Mouse (Mus musculus): ENCODE measurements around the gene Galr2. TPM values are rescaled to one million over a fixed set of nuclear protein-coding genes. Genes with fewer than 3 reads are reported as not detected.

Galr2 gene
- polyA plus RNA-seq, 1 experiment from 2014 or later: 0.47 TPM

GRCm38 (mm10) chr11:116254627-116255026, 26.1 kb upstream of the Galr2 start:
- H3K9ac ChIP-seq: no peak overlapping the region
- H3K9me3 ChIP-seq: no peaks in the 10 kb centered on the region
- H3K27ac ChIP-seq: no peak overlapping the region
- H3K27me3 ChIP-seq: no peaks in the 10 kb centered on the region
- 89% methylated on average over 9 of the region's 9 CpGs for WGBS
- no peak overlapping the region for H3K4me2 ChIP-seq (replicated peaks)
- no peaks in the 10 kb centered on the region for H3K4me1 ChIP-seq
- H3K36me3 ChIP-seq: peaks cover 92% of the 10 kb centered on the region
- H3K4me3 ChIP-seq: no peak overlapping the region
- no peak for ATAC-seq (ENCODE audit: insufficient number of reproducible peaks, insufficient read depth, low FRiP score, low TSS enrichment)

DNA sequence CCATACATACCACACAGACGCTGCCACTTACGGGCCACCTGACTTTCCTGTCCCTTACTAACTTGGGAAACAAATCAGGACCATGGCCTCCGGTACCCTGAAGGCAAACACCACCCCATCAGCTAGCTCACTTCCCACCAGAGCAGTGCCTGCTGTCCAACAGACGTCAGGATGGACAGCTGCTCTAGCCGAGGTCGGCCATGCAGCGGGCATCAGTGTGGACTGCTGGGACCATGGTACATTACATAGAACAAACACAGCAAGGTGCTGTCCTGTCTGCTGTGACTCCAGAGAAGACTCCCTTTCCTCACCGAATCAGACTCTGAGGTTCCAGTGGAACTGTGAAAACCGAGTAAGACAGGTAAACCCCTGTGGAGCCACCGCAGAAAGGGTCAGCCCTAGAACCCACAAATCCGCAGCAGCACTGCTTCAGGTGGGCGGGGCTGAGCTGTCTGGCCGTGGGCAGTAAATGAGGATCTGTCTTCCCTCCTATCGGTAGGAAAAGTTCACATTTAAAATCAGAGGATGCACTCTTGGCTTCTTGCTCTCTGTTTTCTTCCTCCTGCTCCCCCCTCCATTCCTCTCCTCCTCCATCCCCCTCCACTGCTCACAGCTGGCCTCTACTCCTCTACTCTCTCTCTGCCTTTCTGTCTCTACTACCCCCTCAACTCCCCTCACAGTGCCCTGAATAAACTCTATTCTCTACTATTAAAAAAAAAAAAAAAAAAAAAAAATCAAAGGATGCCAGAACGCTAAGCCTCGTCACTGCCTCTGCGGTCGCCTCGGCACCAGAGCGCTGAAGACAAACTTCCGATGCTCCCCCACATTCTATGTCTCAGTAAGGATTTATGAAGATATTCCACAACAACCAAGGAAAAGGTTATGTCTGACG, 25.4 kb upstream of the Galr2 start:
- ATAC-seq (ENCODE audit: insufficient number of reproducible peaks, insufficient read depth, low FRiP score, low TSS enrichment): no peak
- no peak overlapping the region for H3K9ac ChIP-seq
- H3K27ac ChIP-seq: no peak overlapping the region
- H3K36me3 ChIP-seq: peaks cover 92% of the 10 kb centered on the region
- no peak overlapping the region for H3K4me3 ChIP-seq
- no peak overlapping the region for H3K4me2 ChIP-seq (replicated peaks)
- H3K9me3 ChIP-seq: no peaks in the 10 kb centered on the region
- 86% methylated on average over 22 of the region's 22 CpGs for WGBS
- H3K4me1 ChIP-seq: no peaks in the 10 kb centered on the region
- H3K27me3 ChIP-seq: no peaks in the 10 kb centered on the region

DNA sequence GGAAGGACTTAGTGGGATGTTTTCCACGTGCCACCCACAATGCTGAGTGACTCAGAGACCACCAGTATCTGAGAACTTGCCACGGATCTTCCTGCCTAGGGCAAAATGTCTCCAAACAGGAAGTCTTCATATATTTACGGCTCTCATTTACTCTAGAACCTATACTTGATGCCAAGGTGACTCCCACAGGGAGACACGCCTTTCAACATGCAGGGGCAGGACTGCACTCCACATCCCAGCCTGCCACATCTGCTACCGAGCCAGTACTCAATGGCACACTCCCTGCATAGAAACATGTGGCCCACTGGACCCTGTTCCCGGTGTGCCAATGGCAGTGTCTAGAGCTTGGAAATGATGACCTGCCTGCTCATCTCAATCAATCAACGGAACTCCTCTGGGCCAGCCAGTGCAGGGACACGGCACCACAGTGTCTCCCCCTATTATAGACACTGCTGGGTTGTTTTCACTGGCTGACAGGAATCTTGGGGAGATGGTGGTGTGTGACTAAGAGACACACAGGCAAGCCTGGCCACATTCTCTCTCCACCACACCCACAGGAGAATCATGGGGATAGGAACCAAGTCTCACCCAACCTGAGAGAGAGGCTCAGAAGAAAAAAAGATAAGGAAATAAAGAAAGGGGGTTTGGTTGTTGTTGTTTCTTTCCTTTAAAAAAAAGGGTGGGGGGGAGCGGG, 24.6 kb upstream of the Galr2 start:
- ATAC-seq (ENCODE audit: insufficient number of reproducible peaks, insufficient read depth, low FRiP score, low TSS enrichment): no peak
- WGBS: 87% methylated on average over 9 of the region's 9 CpGs

GRCm38 (mm10) chr11:116259461-116259860, 21.3 kb upstream of the Galr2 start:
- Histone ChIP-seq H3K9me3 (no peaks in the 10 kb centered on the region), H3K4me1 (no peaks in the 10 kb centered on the region), H3K4me3 (no peak overlapping the region), H3K9ac (no peak overlapping the region), H3K27ac (no peak overlapping the region), H3K27me3 (no peaks in the 10 kb centered on the region), H3K4me2 (replicated peaks) (no peak overlapping the region), H3K36me3 (peaks cover 92% of the 10 kb centered on the region)
- ATAC-seq (ENCODE audit: insufficient number of reproducible peaks, insufficient read depth, low FRiP score, low TSS enrichment): no peak
- WGBS: 93% methylated on average over 8 of the region's 8 CpGs

More for the DNA sequence above, 24.6 kb upstream of the Galr2 start:
- Histone ChIP-seq H3K27me3 (no peaks in the 10 kb centered on the region), H3K27ac (no peak overlapping the region), H3K9me3 (no peaks in the 10 kb centered on the region), H3K4me2 (replicated peaks) (no peak overlapping the region), H3K4me3 (no peak overlapping the region), H3K9ac (no peak overlapping the region), H3K4me1 (no peaks in the 10 kb centered on the region), H3K36me3 (peaks cover 92% of the 10 kb centered on the region)

- Histone ChIP-seq H3K4me2 (replicated peaks) (no peak overlapping the region), H3K9me3 (no peaks in the 10 kb centered on the region), H3K36me3 (peaks cover 91% of the 10 kb centered on the region), H3K4me1 (no peaks in the 10 kb centered on the region), H3K9ac (no peak overlapping the region), H3K27ac (no peak overlapping the region), H3K27me3 (no peaks in the 10 kb centered on the region), H3K4me3 (no peak overlapping the region)
- ATAC-seq (ENCODE audit: insufficient number of reproducible peaks, insufficient read depth, low FRiP score, low TSS enrichment): no peak
- WGBS: 83% methylated on average over 7 of the region's 7 CpGs
Observed at GRCm38 (mm10) chr11:116260259-116260658, 20.5 kb upstream of the Galr2 start.

GRCm38 (mm10) chr11:116265352-116265751, 15.4 kb upstream of the Galr2 start:
- no peaks in the 10 kb centered on the region for H3K9me3 ChIP-seq
- no peaks in the 10 kb centered on the region for H3K27me3 ChIP-seq
- H3K9ac ChIP-seq: no peak overlapping the region
- no peak overlapping the region for H3K4me2 ChIP-seq (replicated peaks)
- H3K36me3 ChIP-seq: peaks cover 95% of the 10 kb centered on the region
- WGBS: 91% methylated on average over 11 of the region's 11 CpGs
- no peaks in the 10 kb centered on the region for H3K4me1 ChIP-seq
- H3K4me3 ChIP-seq: no peak overlapping the region
- H3K27ac ChIP-seq: no peak overlapping the region
- no peak for ATAC-seq (ENCODE audit: insufficient number of reproducible peaks, insufficient read depth, low FRiP score, low TSS enrichment)

GRCm38 (mm10) chr11:116265850-116266249, 14.9 kb upstream of the Galr2 start:
- WGBS: 93% methylated on average over 4 of the region's 4 CpGs
- H3K36me3 ChIP-seq: peaks cover 90% of the 10 kb centered on the region
- no peak for ATAC-seq (ENCODE audit: insufficient number of reproducible peaks, insufficient read depth, low FRiP score, low TSS enrichment)
- no peak overlapping the region for H3K9ac ChIP-seq
- H3K4me3 ChIP-seq: no peak overlapping the region
- H3K27ac ChIP-seq: no peak overlapping the region
- no peaks in the 10 kb centered on the region for H3K9me3 ChIP-seq
- no peaks in the 10 kb centered on the region for H3K27me3 ChIP-seq
- H3K4me1 ChIP-seq: no peaks in the 10 kb centered on the region
- no peak overlapping the region for H3K4me2 ChIP-seq (replicated peaks)

GRCm38 (mm10) chr11:116267637-116268036, 13.1 kb upstream of the Galr2 start:
- Histone ChIP-seq H3K4me3 (no peak overlapping the region), H3K27me3 (no peaks in the 10 kb centered on the region), H3K36me3 (peaks cover 81% of the 10 kb centered on the region), H3K9ac (no peak overlapping the region), H3K27ac (no peak overlapping the region), H3K9me3 (no peaks in the 10 kb centered on the region), H3K4me1 (peaks cover 7% of the 10 kb centered on the region; the same call in 1 of the 2 replicates), H3K4me2 (replicated peaks) (no peak overlapping the region)
- WGBS: 84% methylated on average over 8 of the region's 8 CpGs
- no peak for ATAC-seq (ENCODE audit: insufficient number of reproducible peaks, insufficient read depth, low FRiP score, low TSS enrichment)

DNA sequence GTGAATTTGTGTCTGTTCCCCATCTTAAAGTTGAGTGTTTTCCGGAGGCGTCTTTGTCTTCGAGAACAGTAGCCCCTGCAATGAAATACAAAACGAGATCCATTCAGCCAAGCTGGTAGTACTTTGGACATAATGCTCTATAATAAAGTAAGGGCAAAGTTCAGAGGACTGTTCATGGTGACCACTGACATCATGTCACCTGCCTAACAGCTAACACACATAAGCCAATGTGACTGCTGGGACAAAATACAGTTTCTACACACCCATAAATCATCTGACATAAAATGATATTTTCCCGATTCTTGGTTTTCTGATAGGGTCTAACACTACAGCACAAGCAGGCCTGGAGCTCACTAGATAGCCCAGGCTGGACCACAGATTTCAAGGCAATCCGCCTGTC, 12.4 kb upstream of the Galr2 start:
- peaks cover 74% of the 10 kb centered on the region for H3K36me3 ChIP-seq
- peaks cover 11% of the 10 kb centered on the region; the same call in 1 of the 2 replicates for H3K4me1 ChIP-seq
- H3K9ac ChIP-seq: no peak overlapping the region
- no peaks in the 10 kb centered on the region for H3K9me3 ChIP-seq
- no peak for ATAC-seq (ENCODE audit: insufficient number of reproducible peaks, insufficient read depth, low FRiP score, low TSS enrichment)
- H3K27me3 ChIP-seq: no peaks in the 10 kb centered on the region
- H3K4me2 ChIP-seq (replicated peaks): no peak overlapping the region
- no peak overlapping the region for H3K4me3 ChIP-seq
- H3K27ac ChIP-seq: no peak overlapping the region
- WGBS: 91% methylated on average over 6 of the region's 6 CpGs

- Histone ChIP-seq H3K4me2 (replicated peaks) (no peak overlapping the region), H3K4me1 (peaks cover 11% of the 10 kb centered on the region; the same call in 1 of the 2 replicates), H3K9me3 (no peaks in the 10 kb centered on the region), H3K4me3 (no peak overlapping the region), H3K27me3 (no peaks in the 10 kb centered on the region), H3K27ac (no peak overlapping the region), H3K36me3 (peaks cover 62% of the 10 kb centered on the region), H3K9ac (no peak overlapping the region)
- ATAC-seq (ENCODE audit: insufficient number of reproducible peaks, insufficient read depth, low FRiP score, low TSS enrichment): no peak
- 94% methylated on average over 8 of the region's 8 CpGs for WGBS
Observed at GRCm38 (mm10) chr11:116269560-116269959, 11.2 kb upstream of the Galr2 start.

DNA sequence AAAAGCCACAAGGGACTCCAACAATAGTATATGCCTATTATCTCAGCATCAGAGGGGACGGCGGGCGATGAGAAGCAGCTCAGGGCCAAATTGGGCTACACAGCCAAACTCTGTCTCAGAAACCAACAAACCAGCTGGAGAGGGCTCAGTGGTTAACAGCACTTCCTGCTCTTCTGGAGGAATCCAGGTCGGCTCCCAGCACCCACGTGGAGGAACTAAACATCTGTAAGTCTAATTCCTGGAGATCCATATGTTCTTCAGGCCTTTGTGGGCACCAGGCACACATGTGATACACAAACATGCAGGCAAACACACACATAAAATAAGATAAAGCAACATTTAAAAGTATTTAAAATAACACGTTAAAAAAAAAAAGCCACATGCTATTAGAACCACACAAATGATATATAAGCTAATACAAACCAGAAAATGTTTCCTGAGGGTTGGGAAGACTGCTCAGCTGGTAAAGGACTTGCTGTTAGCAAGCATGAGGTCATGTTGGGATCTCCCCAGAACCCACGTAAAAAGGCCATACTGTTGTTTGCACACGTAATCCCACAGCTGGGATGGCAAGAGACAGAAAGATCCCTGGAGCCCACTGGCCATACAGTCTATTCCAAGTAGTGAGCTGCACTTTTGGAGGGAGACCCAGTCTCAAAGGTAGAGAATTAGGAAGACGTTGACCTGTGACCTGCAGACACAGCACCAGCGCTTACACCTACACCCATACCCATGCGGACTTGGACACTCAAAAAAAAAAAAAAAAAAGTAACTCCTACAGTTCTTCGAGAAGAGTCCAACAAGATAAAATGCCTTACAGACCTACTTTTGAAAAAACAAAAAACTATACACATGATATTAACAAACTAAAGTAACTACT, 7.9 kb upstream of the Galr2 start:
- no peak for ATAC-seq (ENCODE audit: insufficient number of reproducible peaks, insufficient read depth, low FRiP score, low TSS enrichment)

More for the DNA sequence above, 7.9 kb upstream of the Galr2 start:
- Histone ChIP-seq H3K4me3 (peak overlapping the region; percentile 71), H3K4me1 (peaks cover 11% of the 10 kb centered on the region; the same call in 1 of the 2 replicates), H3K4me2 (replicated peaks) (peak overlapping the region; percentile 66), H3K27me3 (no peaks in the 10 kb centered on the region), H3K9ac (peak overlapping the region; percentile 80), H3K36me3 (peaks cover 31% of the 10 kb centered on the region), H3K27ac (no peak overlapping the region), H3K9me3 (no peaks in the 10 kb centered on the region)
- WGBS: 48% methylated on average over 12 of the region's 12 CpGs

Data from embryonic facial prominence, embryonic 12.5 days (tissue).